Mouse (Mus musculus): ENCODE data around the gene Map4k3. TPM values are rescaled to one million over a fixed set of nuclear protein-coding genes. Genes with fewer than 3 reads are reported as not detected.

Map4k3 gene
- total RNA-seq, 2 experiments from 2014 or later, result 62.2 to 64.8 TPM

GRCm38 (mm10) chr17:80696956-80697355, 31.3 kb downstream of the Map4k3 start:
- intact Hi-C loops (cut with DNase I), result no loop called here
- DNase-seq (ENCODE audit: low spot score in 2 of 2), result no peak

- no peak for DNase-seq (ENCODE audit: low spot score in 2 of 2)
- intact Hi-C loops (cut with DNase I), result no loop called here
These were observed 32.1 kb downstream of the Map4k3 start for GRCm38 (mm10) chr17:80696210-80696609.

GRCm38 (mm10) chr17:80693707-80694106, 34.6 kb downstream of the Map4k3 start:
- no peak for DNase-seq (ENCODE audit: low spot score in 2 of 2)
- intact Hi-C loops (cut with DNase I), result no loop called here

GRCm38 (mm10) chr17:80692183-80692582, 36.1 kb downstream of the Map4k3 start:
- intact Hi-C loops (cut with DNase I), result no loop called here
- DNase-seq (ENCODE audit: low spot score in 2 of 2), result no peak

GRCm38 (mm10) chr17:80688701-80689100, 39.6 kb downstream of the Map4k3 start:
- DNase-seq (ENCODE audit: low spot score in 2 of 2), result no peak
- intact Hi-C loops (cut with DNase I), result no loop called here

- no peak for DNase-seq (ENCODE audit: low spot score in 2 of 2)
- intact Hi-C loops (cut with DNase I), result no loop called here
These were observed 42.2 kb downstream of the Map4k3 start for GRCm38 (mm10) chr17:80686066-80686465.

- intact Hi-C loops (cut with DNase I), result no loop called here
- DNase-seq (ENCODE audit: low spot score in 2 of 2), result no peak
These were observed 44.3 kb downstream of the Map4k3 start for GRCm38 (mm10) chr17:80683821-80684576.

GRCm38 (mm10) chr17:80683041-80683440, 45.2 kb downstream of the Map4k3 start:
- intact Hi-C loops (cut with DNase I), result no loop called here
- DNase-seq (ENCODE audit: low spot score in 2 of 2), result no peak

GRCm38 (mm10) chr17:80678190-80678589, 50.1 kb downstream of the Map4k3 start:
- intact Hi-C loops (cut with DNase I), result no loop called here
- no peak for DNase-seq (ENCODE audit: low spot score in 2 of 2)

- no peak for DNase-seq (ENCODE audit: low spot score in 2 of 2)
These were observed 51.3 kb downstream of the Map4k3 start for GRCm38 (mm10) chr17:80676859-80677535.

GRCm38 (mm10) chr17:80676211-80676610, 52.1 kb downstream of the Map4k3 start:
- DNase-seq (ENCODE audit: low spot score in 2 of 2), result no peak
- intact Hi-C loops (cut with DNase I), result no loop called here

More at GRCm38 (mm10) chr17:80676859-80677535, 51.3 kb downstream of the Map4k3 start:
- intact Hi-C loops (cut with DNase I), result no loop called here

GRCm38 (mm10) chr17:80670395-80670794, 57.9 kb downstream of the Map4k3 start:
- intact Hi-C loops (cut with DNase I), result no loop called here
- DNase-seq (ENCODE audit: low spot score in 2 of 2), result no peak

GRCm38 (mm10) chr17:80663623-80664022, 64.7 kb downstream of the Map4k3 start:
- intact Hi-C loops (cut with DNase I), result no loop called here

GRCm38 (mm10) chr17:80662836-80663620, 65.3 kb downstream of the Map4k3 start:
- intact Hi-C loops (cut with DNase I), result no loop called here
- DNase-seq (ENCODE audit: low spot score in 2 of 2), result no peak

More at GRCm38 (mm10) chr17:80663623-80664022, 64.7 kb downstream of the Map4k3 start:
- no peak for DNase-seq (ENCODE audit: low spot score in 2 of 2)

GRCm38 (mm10) chr17:80661896-80662295, 66.4 kb downstream of the Map4k3 start:
- DNase-seq (ENCODE audit: low spot score in 2 of 2), result no peak
- intact Hi-C loops (cut with DNase I), result no loop called here

- intact Hi-C loops (cut with DNase I), result no loop called here
These were observed 67.4 kb downstream of the Map4k3 start for GRCm38 (mm10) chr17:80660707-80661380.

GRCm38 (mm10) chr17:80660234-80660633, 68.1 kb downstream of the Map4k3 start:
- intact Hi-C loops (cut with DNase I), result no loop called here
- no peak for DNase-seq (ENCODE audit: low spot score in 2 of 2)

More at GRCm38 (mm10) chr17:80660707-80661380, 67.4 kb downstream of the Map4k3 start:
- no peak for DNase-seq (ENCODE audit: low spot score in 2 of 2)

- intact Hi-C loops (cut with DNase I), result no loop called here
- DNase-seq (ENCODE audit: low spot score in 2 of 2), result no peak
These were observed 68.5 kb downstream of the Map4k3 start for GRCm38 (mm10) chr17:80659821-80660220.

GRCm38 (mm10) chr17:80654323-80654722, 74.0 kb downstream of the Map4k3 start:
- intact Hi-C loops (cut with DNase I), result no loop called here

GRCm38 (mm10) chr17:80652740-80653139, 75.5 kb downstream of the Map4k3 start:
- intact Hi-C loops (cut with DNase I), result no loop called here
- DNase-seq (ENCODE audit: low spot score in 2 of 2), result no peak

More at GRCm38 (mm10) chr17:80654323-80654722, 74.0 kb downstream of the Map4k3 start:
- DNase-seq (ENCODE audit: low spot score in 2 of 2), result no peak

Measured in left cerebral cortex, postnatal 14 days (tissue).